Mouse (Mus musculus) cerebellum, adult 11 months (tissue): Measurements from ENCODE around the gene Filip1l.

Experiments
- DNase-seq: peaks from one replicate; pipeline ENCODE4 v3.0.0; 2022

Filip1l gene

GRCm38 (mm10) chr16:57534365-57534764, 181.5 kb downstream of the Filip1l start:
- DNase-seq: no peak

GRCm38 (mm10) chr16:57534811-57535210, 181.9 kb downstream of the Filip1l start:
- DNase-seq: no peak

GRCm38 (mm10) chr16:57536511-57536910, 183.6 kb downstream of the Filip1l start:
- no peak for DNase-seq

GRCm38 (mm10) chr16:57543243-57543642, 190.3 kb downstream of the Filip1l start:
- no peak for DNase-seq

GRCm38 (mm10) chr16:57544441-57544840, 191.5 kb downstream of the Filip1l start:
- no peak for DNase-seq

- no peak for DNase-seq
These were observed 193.5 kb downstream of the Filip1l start for GRCm38 (mm10) chr16:57546355-57546754.

- DNase-seq: no peak
These were observed 195.7 kb downstream of the Filip1l start for GRCm38 (mm10) chr16:57548608-57549007.

- no peak for DNase-seq
These were observed 196.5 kb downstream of the Filip1l start for GRCm38 (mm10) chr16:57549061-57550037.

- DNase-seq: no peak
These were observed 197.2 kb downstream of the Filip1l start for GRCm38 (mm10) chr16:57550088-57550487.

GRCm38 (mm10) chr16:57550817-57551216, 197.9 kb downstream of the Filip1l start:
- DNase-seq: no peak

GRCm38 (mm10) chr16:57551617-57552016, 198.7 kb downstream of the Filip1l start:
- no peak for DNase-seq

GRCm38 (mm10) chr16:57552709-57553108, 199.8 kb downstream of the Filip1l start:
- no peak for DNase-seq

GRCm38 (mm10) chr16:57553235-57553634, 200.3 kb downstream of the Filip1l start:
- DNase-seq: no peak

- DNase-seq: no peak
These were observed 202.1 kb downstream of the Filip1l start for GRCm38 (mm10) chr16:57554886-57555400.

GRCm38 (mm10) chr16:57555667-57556066, 202.8 kb downstream of the Filip1l start:
- no peak for DNase-seq

- DNase-seq: no peak
These were observed 203.4 kb downstream of the Filip1l start for GRCm38 (mm10) chr16:57556244-57556643.

- no peak for DNase-seq
These were observed 205.4 kb downstream of the Filip1l start for GRCm38 (mm10) chr16:57558258-57558657.

- no peak for DNase-seq
These were observed 207.3 kb downstream of the Filip1l start for GRCm38 (mm10) chr16:57560185-57560584.

GRCm38 (mm10) chr16:57563453-57563852, 210.6 kb downstream of the Filip1l start:
- DNase-seq: no peak

GRCm38 (mm10) chr16:57564807-57565206, 211.9 kb downstream of the Filip1l start:
- no peak for DNase-seq

GRCm38 (mm10) chr16:57566215-57566614, 213.3 kb downstream of the Filip1l start:
- DNase-seq: no peak

GRCm38 (mm10) chr16:57568648-57569404, 215.9 kb downstream of the Filip1l start:
- no peak for DNase-seq

- DNase-seq: no peak
These were observed 218.0 kb downstream of the Filip1l start for GRCm38 (mm10) chr16:57570789-57571311.
